Mouse (Mus musculus) ES-Bruce4 (cell line): ENCODE measurements at regions not wholly inside any gene's neighbourhood (a gene's known extent, or its start where the extent isn't known, plus 50 kb on each side); places are given as distances from the start of the nearest gene placed in this dataset.

ENCODE experiments used
- CTCF ChIP-seq: IDR thresholded peaks from one replicate; pipeline ENCODE4 v1.8.1; 2011; ENCODE audit warnings: low read depth, low read length
- EP300 ChIP-seq: IDR thresholded peaks from 2 replicates; pipeline ENCODE4 v1.6.1; 2011; ENCODE audit warnings: low read depth, low read length; ENCODE audit not compliant: insufficient read depth

GRCm38 (mm10) chr1:159445465-159445864, 78.1 kb upstream of the Tnr start:
- TF ChIP-seq EP300 (no peak), CTCF (no peak)
